Mouse (Mus musculus) liver, adult 2 months (tissue): ENCODE measurements around the gene Tmem179b. TPM values are rescaled to one million over a fixed set of nuclear protein-coding genes. Genes with fewer than 3 reads are reported as not detected.

Experiments
- DNase-seq: peaks from one replicate; pipeline ENCODE4 v3.0.0-alpha.2; 2011; ENCODE audit warnings: low read depth, low spot score; ENCODE audit errors: extremely low read depth
- H3K27ac ChIP-seq: fragments of 200-500 bp; replicated peaks from 2 replicates; pipeline ENCODE4 v1.5.1; 2012; ENCODE audit warnings: low read depth, mild to moderate bottlenecking, control low read depth, inconsistent platforms, low read length; ENCODE audit not compliant: insufficient read depth
- H3K27me3 ChIP-seq: fragments of 200-500 bp; 2 replicates; pipeline ENCODE4 v1.6.1; 2012; ENCODE audit warnings: mild to moderate bottlenecking, moderate library complexity, low read length, inconsistent platforms; ENCODE audit not compliant: control insufficient read depth, insufficient read depth
- H3K36me3 ChIP-seq: fragments of 200-500 bp; 2 replicates; pipeline ENCODE4 v1.6.1; 2012; ENCODE audit warnings: low read length, inconsistent platforms; ENCODE audit not compliant: control insufficient read depth, insufficient read depth
- H3K4me1 ChIP-seq: fragments of 200-500 bp; 2 replicates; pipeline ENCODE4 v1.6.1; 2011; ENCODE audit warnings: low read length; ENCODE audit not compliant: control insufficient read depth, insufficient read depth
- H3K4me3 ChIP-seq: fragments of 200-500 bp; 2 replicates; pipeline ENCODE4 v1.5.1; 2011; ENCODE audit warnings: low read depth, mild to moderate bottlenecking, control low read depth, low read length, moderate library complexity; ENCODE audit not compliant: insufficient read depth
- H3K79me2 ChIP-seq: fragments of 200-500 bp; 2 replicates; pipeline ENCODE4 v1.6.1; 2012; ENCODE audit warnings: inconsistent platforms, mild to moderate bottlenecking, low read length, moderate library complexity; ENCODE audit not compliant: control insufficient read depth, insufficient read depth
- H3K9ac ChIP-seq: fragments of 200-500 bp; 2 replicates; pipeline ENCODE4 v1.6.1; 2012; ENCODE audit warnings: low read depth, mild to moderate bottlenecking, control low read depth, inconsistent platforms, low read length
- CTCF ChIP-seq: fragments of 200-500 bp; IDR thresholded peaks from 2 replicates; pipeline ENCODE4 v1.5.1; 2011; ENCODE audit warnings: low read depth, low read length, control low read depth
- POLR2A ChIP-seq: fragments of 200-500 bp; IDR thresholded peaks from 2 replicates; pipeline ENCODE4 v1.6.1; 2011; ENCODE audit warnings: low read length, control low read depth; ENCODE audit not compliant: insufficient read depth; ENCODE audit errors: extremely low read depth
- WGBS: fragments of 180-500 bp; shearing (Covaris S2); methylation state at CpG from one replicate; pipeline ENCODE4 v1.1.7; 2018; 5-methylcytosine and 5-hydroxymethylcytosine counted together
- polyA plus RNA-seq: library from polyadenylated mRNA; depleted of rRNA; stranded (reverse); fragments of >200 nt; gene quantifications from 2 replicates; pipeline ENCODE4 v1.2.3, GENCODE M21; 2012
- total RNA-seq: library from RNA; depleted of rRNA; stranded (reverse); fragments of >200 nt; gene quantifications from 2 replicates; pipeline ENCODE4 v1.2.3, GENCODE M21; 2014

Tmem179b gene
- total and polyA plus RNA-seq, 2 experiments: 28.4 to 85.1 TPM

GRCm38 (mm10) chr19:8758899-8759298 is 15.4 kb downstream of the Tmem179b start:
- Histone ChIP-seq H3K36me3 (peaks cover 20% of the 10 kb centered on the region), H3K4me1 (peaks cover 13% of the 10 kb centered on the region; the same call in 1 of the 2 replicates), H3K9ac (no peak overlapping the region), H3K27me3 (no peaks in the 10 kb centered on the region), H3K27ac (no peak overlapping the region), H3K79me2 (peaks cover 26% of the 10 kb centered on the region; the same call in 1 of the 2 replicates), H3K4me3 (no peak overlapping the region)
- TF ChIP-seq POLR2A (no peak), CTCF (no peak)
- 72% methylated on average over 2 of the region's 2 CpGs for WGBS
- no peak for DNase-seq

GRCm38 (mm10) chr19:8757471-8757998 is 16.7 kb downstream of the Tmem179b start:
- TF ChIP-seq CTCF (no peak), POLR2A (no peak)
- no peaks in the 10 kb centered on the region for H3K27me3 ChIP-seq
- under 1% methylated on average over 14 of the region's 14 CpGs for WGBS
- peaks cover 13% of the 10 kb centered on the region; the same call in 1 of the 2 replicates for H3K4me1 ChIP-seq
- peak overlapping the region; percentile 88 for H3K4me3 ChIP-seq
- H3K27ac ChIP-seq: peak overlapping the region; percentile 53
- peaks cover 26% of the 10 kb centered on the region; the same call in 1 of the 2 replicates for H3K79me2 ChIP-seq
- H3K36me3 ChIP-seq: peaks cover 14% of the 10 kb centered on the region
- no peak for DNase-seq
- peak overlapping the region; percentile 97 for H3K9ac ChIP-seq

- Histone ChIP-seq H3K9ac (peak within 1 kb of the TSS; percentile 97), H3K4me3 (peak within 1 kb of the TSS; percentile 88), H3K36me3 (peaks cover 19% of the 10 kb centered on the region), H3K4me1 (peaks cover 13% of the 10 kb centered on the region; the same call in 1 of the 2 replicates), H3K79me2 (peaks cover 26% of the 10 kb centered on the region; the same call in 1 of the 2 replicates), H3K27ac (peak within 1 kb of the TSS; percentile 92), H3K27me3 (no peaks in the 10 kb centered on the region)
- under 1% methylated on average over 75 of the region's 75 CpGs for WGBS
- DNase-seq: peak; percentile 74
- TF ChIP-seq POLR2A (peak; percentile 84), CTCF (no peak)
These were observed 17.5 kb downstream of the Tmem179b start, which contains the start of gene Nxf1 for GRCm38 (mm10) chr19:8756635-8757387. Nxf1 (plus strand) TSS chr19:8757073.

DNA sequence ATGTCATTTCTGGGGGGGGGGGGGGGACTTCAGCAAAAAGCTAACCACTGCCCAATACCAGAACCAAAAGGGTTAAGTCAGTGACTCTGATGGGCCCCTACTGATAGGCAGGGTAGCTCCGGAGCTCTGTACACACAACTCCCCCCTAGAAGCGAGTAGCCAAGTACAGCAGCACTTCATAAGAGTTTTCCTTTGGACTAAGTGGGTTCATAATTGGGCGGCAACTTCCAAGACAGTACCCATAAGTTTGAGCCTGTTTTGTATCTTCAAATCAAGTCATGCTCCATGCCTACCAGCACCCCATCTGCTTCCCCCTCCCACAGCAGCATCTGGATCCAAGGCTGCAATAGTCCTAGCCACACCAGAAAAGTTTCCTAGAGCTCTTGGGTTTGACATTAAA is 18.6 kb downstream of the Tmem179b start:
- Histone ChIP-seq H3K9ac (no peak overlapping the region), H3K4me1 (peaks cover 13% of the 10 kb centered on the region; the same call in 1 of the 2 replicates), H3K27ac (no peak overlapping the region), H3K36me3 (peaks cover 28% of the 10 kb centered on the region), H3K79me2 (peaks cover 20% of the 10 kb centered on the region; the same call in 1 of the 2 replicates), H3K27me3 (no peaks in the 10 kb centered on the region), H3K4me3 (no peak overlapping the region)
- WGBS: 64% methylated on average over 3 of the region's 3 CpGs
- DNase-seq: no peak
- TF ChIP-seq POLR2A (no peak), CTCF (no peak)

DNA sequence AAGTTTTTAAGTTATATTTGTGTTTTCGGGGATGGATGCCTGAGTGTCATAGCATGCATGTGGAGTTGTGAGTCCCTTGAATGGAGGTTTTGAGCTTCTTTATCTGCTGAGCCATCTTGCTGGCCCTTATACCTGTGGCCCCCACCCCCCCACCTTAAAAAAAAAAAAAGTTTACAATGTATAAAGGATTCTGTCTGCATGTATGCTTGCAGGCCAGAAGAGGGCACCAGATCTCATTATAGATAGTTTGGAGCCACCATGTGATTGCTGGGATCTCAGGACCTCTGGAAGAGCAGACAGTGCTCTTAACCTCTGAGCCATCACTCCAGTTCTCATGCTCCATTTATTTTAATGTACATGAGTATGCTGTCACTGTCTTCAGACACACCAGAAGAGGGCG is 26.9 kb downstream of the Tmem179b start:
- no peak overlapping the region for H3K9ac ChIP-seq
- H3K36me3 ChIP-seq: peaks cover 90% of the 10 kb centered on the region
- no peaks in the 10 kb centered on the region for H3K27me3 ChIP-seq
- no peak overlapping the region for H3K4me3 ChIP-seq
- peaks cover 8% of the 10 kb centered on the region; the same call in 1 of the 2 replicates for H3K79me2 ChIP-seq
- 81% methylated on average over 2 of the region's 2 CpGs for WGBS
- TF ChIP-seq POLR2A (no peak), CTCF (no peak)
- H3K4me1 ChIP-seq: peaks cover 6% of the 10 kb centered on the region
- DNase-seq: no peak
- H3K27ac ChIP-seq: no peak overlapping the region

GRCm38 (mm10) chr19:8745382-8745781 is 28.9 kb downstream of the Tmem179b start:
- WGBS: 94% methylated on average over 1 of the region's 1 CpGs
- TF ChIP-seq POLR2A (no peak), CTCF (no peak)
- Histone ChIP-seq H3K36me3 (peaks cover 72% of the 10 kb centered on the region), H3K79me2 (peaks cover 14% of the 10 kb centered on the region; the same call in 1 of the 2 replicates), H3K27ac (no peak overlapping the region), H3K9ac (no peak overlapping the region), H3K4me1 (peaks cover 11% of the 10 kb centered on the region), H3K27me3 (no peaks in the 10 kb centered on the region), H3K4me3 (no peak overlapping the region)
- no peak for DNase-seq
